In the genomic region with DNA sequence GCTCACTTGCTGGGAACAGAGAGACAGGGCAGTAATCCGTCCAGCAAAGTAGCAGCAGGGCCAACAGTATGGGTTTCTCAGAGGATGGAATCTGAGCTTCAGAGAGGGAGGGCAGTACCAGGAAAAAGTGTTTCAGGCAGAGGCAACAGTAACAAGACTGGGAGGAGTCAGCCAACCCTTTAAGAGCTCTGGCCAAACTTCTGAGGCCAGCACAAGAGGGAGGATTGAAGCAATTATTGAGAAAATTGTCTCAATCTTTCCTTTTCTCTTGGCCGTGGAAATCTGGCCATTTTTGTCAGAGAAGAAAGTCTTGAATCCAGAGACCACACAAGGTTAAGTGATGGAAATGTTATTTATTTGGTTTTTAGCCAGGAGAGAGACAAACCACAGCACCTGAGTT, we compare ENCODE assay signal across 22 mouse cellular contexts. TPM values are rescaled to one million over a fixed set of nuclear protein-coding genes. Genes with fewer than 3 reads are reported as not detected.
"Had no signal": no experiment of that assay in that cellular context is flagged by ENCODE, and none has a peak within 500 bp of the region (broad histone marks: within the 10 kb centered on the region; RNA-seq: fewer than 3 reads in every experiment).

No protein-coding gene starts in this region.

- H3K4me3 ChIP-seq: limb, embryonic 15.5 days; liver, embryonic 12.5 days; lung, embryonic 15.5 days; midbrain, embryonic 10.5 days; neural tube, embryonic 13.5 days had no signal

- DNase-seq: kidney, adult 11 months; kidney, adult 9 months; kidney, postnatal 36 days; layer of hippocampus, adult 9-11 months; left cerebral cortex, postnatal 4 days; lung, postnatal 36 days; retina, postnatal 1 day; right cerebral cortex, postnatal 4 days; thymus, adult 18-20 months; thymus, postnatal 14 days had no signal

- H3K9ac ChIP-seq: limb, embryonic 15.5 days; liver, embryonic 12.5 days; lung, embryonic 15.5 days; neural tube, embryonic 13.5 days had no signal

- H3K27ac ChIP-seq: kidney, postnatal 0 days; limb, embryonic 15.5 days; liver, embryonic 12.5 days; lung, embryonic 15.5 days; midbrain, embryonic 10.5 days; neural tube, embryonic 13.5 days had no signal

- H3K4me1 ChIP-seq: liver, embryonic 12.5 days; lung, embryonic 15.5 days; midbrain, embryonic 10.5 days; neural tube, embryonic 13.5 days had no signal

- H3K4me2 ChIP-seq: limb, embryonic 15.5 days; liver, embryonic 12.5 days; lung, embryonic 15.5 days; neural tube, embryonic 13.5 days had no signal

- H3K9me3 ChIP-seq: lung, embryonic 15.5 days had no signal

- H3K36me3 ChIP-seq: limb, embryonic 15.5 days; liver, embryonic 12.5 days; lung, embryonic 15.5 days; midbrain, embryonic 10.5 days; neural tube, embryonic 13.5 days had no signal

- H3K27me3 ChIP-seq: limb, embryonic 15.5 days; liver, embryonic 12.5 days; neural tube, embryonic 13.5 days had no signal

- ATAC-seq: liver, embryonic 12.5 days; midbrain, embryonic 16.5 days had no signal

RNA-seq across cellular contexts. Expression of a gene that starts 25.1 kb away (rescaled TPM):
- total RNA-seq: layer of hippocampus, adult 18-20 months; left cerebral cortex, postnatal 10 days; left cerebral cortex, postnatal 4 days; megakaryocyte, adult 5-6 weeks had no signal
- polyA plus RNA-seq: kidney, postnatal 0 days; limb, embryonic 15.5 days; liver, embryonic 12.5 days; liver, embryonic 16.5 days; lung, embryonic 15.5 days; midbrain, embryonic 10.5 days; midbrain, embryonic 16.5 days; neural tube, embryonic 13.5 days; spleen, adult 2 months had no signal
